Mouse (Mus musculus): ENCODE data around the gene Atp2b2. TPM values are rescaled to one million over a fixed set of nuclear protein-coding genes. Genes with fewer than 3 reads are reported as not detected.

Atp2b2 gene
- total RNA-seq, 1 experiment from 2014 or later = not detected

- no peak for ATAC-seq (replicated peaks; ENCODE audit: insufficient number of reproducible peaks, low FRiP score, low TSS enrichment, poor library complexity, severe bottlenecking)
Observed at GRCm38 (mm10) chr6:113909836-113910235, 132.6 kb downstream of the Atp2b2 start.

GRCm38 (mm10) chr6:113908066-113908465 is 134.3 kb downstream of the Atp2b2 start:
- no peak for ATAC-seq (replicated peaks; ENCODE audit: insufficient number of reproducible peaks, low FRiP score, low TSS enrichment, poor library complexity, severe bottlenecking)

GRCm38 (mm10) chr6:113904406-113904805 is 138.0 kb downstream of the Atp2b2 start:
- ATAC-seq (replicated peaks; ENCODE audit: insufficient number of reproducible peaks, low FRiP score, low TSS enrichment, poor library complexity, severe bottlenecking) = no peak

GRCm38 (mm10) chr6:113896023-113896422 is 146.4 kb downstream of the Atp2b2 start:
- ATAC-seq (replicated peaks; ENCODE audit: insufficient number of reproducible peaks, low FRiP score, low TSS enrichment, poor library complexity, severe bottlenecking) = no peak

- no peak for ATAC-seq (replicated peaks; ENCODE audit: insufficient number of reproducible peaks, low FRiP score, low TSS enrichment, poor library complexity, severe bottlenecking)
Observed at GRCm38 (mm10) chr6:113894008-113894407, 148.4 kb downstream of the Atp2b2 start.

- ATAC-seq (replicated peaks; ENCODE audit: insufficient number of reproducible peaks, low FRiP score, low TSS enrichment, poor library complexity, severe bottlenecking) = no peak
Observed at GRCm38 (mm10) chr6:113892091-113892674, 150.2 kb downstream of the Atp2b2 start.

- no peak for ATAC-seq (replicated peaks; ENCODE audit: insufficient number of reproducible peaks, low FRiP score, low TSS enrichment, poor library complexity, severe bottlenecking)
Observed at GRCm38 (mm10) chr6:113891225-113891967, 151.0 kb downstream of the Atp2b2 start.

- no peak for ATAC-seq (replicated peaks; ENCODE audit: insufficient number of reproducible peaks, low FRiP score, low TSS enrichment, poor library complexity, severe bottlenecking)
Observed at GRCm38 (mm10) chr6:113890858-113891213, 151.6 kb downstream of the Atp2b2 start.

GRCm38 (mm10) chr6:113890023-113890857 is 152.2 kb downstream of the Atp2b2 start:
- no peak for ATAC-seq (replicated peaks; ENCODE audit: insufficient number of reproducible peaks, low FRiP score, low TSS enrichment, poor library complexity, severe bottlenecking)

GRCm38 (mm10) chr6:113889180-113889579 is 153.2 kb downstream of the Atp2b2 start:
- no peak for ATAC-seq (replicated peaks; ENCODE audit: insufficient number of reproducible peaks, low FRiP score, low TSS enrichment, poor library complexity, severe bottlenecking)

- ATAC-seq (replicated peaks; ENCODE audit: insufficient number of reproducible peaks, low FRiP score, low TSS enrichment, poor library complexity, severe bottlenecking) = no peak
Observed at GRCm38 (mm10) chr6:113886886-113887285, 155.5 kb downstream of the Atp2b2 start.

GRCm38 (mm10) chr6:113884806-113885205 is 157.6 kb downstream of the Atp2b2 start:
- no peak for ATAC-seq (replicated peaks; ENCODE audit: insufficient number of reproducible peaks, low FRiP score, low TSS enrichment, poor library complexity, severe bottlenecking)

GRCm38 (mm10) chr6:113883225-113883624 is 159.2 kb downstream of the Atp2b2 start:
- ATAC-seq (replicated peaks; ENCODE audit: insufficient number of reproducible peaks, low FRiP score, low TSS enrichment, poor library complexity, severe bottlenecking) = no peak

- ATAC-seq (replicated peaks; ENCODE audit: insufficient number of reproducible peaks, low FRiP score, low TSS enrichment, poor library complexity, severe bottlenecking) = no peak
Observed at GRCm38 (mm10) chr6:113882396-113882795, 160.0 kb downstream of the Atp2b2 start.

- ATAC-seq (replicated peaks; ENCODE audit: insufficient number of reproducible peaks, low FRiP score, low TSS enrichment, poor library complexity, severe bottlenecking) = no peak
Observed at GRCm38 (mm10) chr6:113881561-113882243, 160.7 kb downstream of the Atp2b2 start.

GRCm38 (mm10) chr6:113879366-113879765 is 163.0 kb downstream of the Atp2b2 start:
- no peak for ATAC-seq (replicated peaks; ENCODE audit: insufficient number of reproducible peaks, low FRiP score, low TSS enrichment, poor library complexity, severe bottlenecking)

- ATAC-seq (replicated peaks; ENCODE audit: insufficient number of reproducible peaks, low FRiP score, low TSS enrichment, poor library complexity, severe bottlenecking) = no peak
Observed at GRCm38 (mm10) chr6:113878510-113879128, 163.8 kb downstream of the Atp2b2 start.

- ATAC-seq (replicated peaks; ENCODE audit: insufficient number of reproducible peaks, low FRiP score, low TSS enrichment, poor library complexity, severe bottlenecking) = no peak
Observed at GRCm38 (mm10) chr6:113876585-113876984, 165.8 kb downstream of the Atp2b2 start.

- no peak for ATAC-seq (replicated peaks; ENCODE audit: insufficient number of reproducible peaks, low FRiP score, low TSS enrichment, poor library complexity, severe bottlenecking)
Observed at GRCm38 (mm10) chr6:113875201-113875600, 167.2 kb downstream of the Atp2b2 start.

Measured in monocyte, adult 5-6 weeks (primary cell).